Mouse (Mus musculus) midbrain, embryonic 11.5 days (tissue): ENCODE measurements around the gene Ihh. TPM values are rescaled to one million over a fixed set of nuclear protein-coding genes. Genes with fewer than 3 reads are reported as not detected.

ENCODE experiments used
- ATAC-seq: fragments of 200-750 bp; cut with Nextera tagmentation; 2 replicates; pipeline ENCODE4 v1.8.0; 2017; ENCODE audit warnings: moderate TSS enrichment, moderate library complexity; ENCODE audit not compliant: low FRiP score
- DNase-seq: peaks from one replicate; pipeline ENCODE4 v3.0.0; 2015; ENCODE audit warnings: low spot score; ENCODE audit errors: missing footprints
- H3K27ac ChIP-seq: fragments of 300-500 bp; sonication (generic); 2 replicates; pipeline ENCODE4 v1.5.1; 2014; ENCODE audit warnings: low read depth, low read length
- H3K27me3 ChIP-seq: fragments of 300-500 bp; sonication (generic); 2 replicates; pipeline ENCODE4 v1.6.1; 2014; ENCODE audit warnings: mild to moderate bottlenecking, low read length, moderate library complexity, mixed read lengths; ENCODE audit not compliant: control insufficient read depth, insufficient read depth
- H3K36me3 ChIP-seq: fragments of 300-500 bp; sonication (generic); 2 replicates; pipeline ENCODE4 v1.6.1; 2014; ENCODE audit warnings: mild to moderate bottlenecking, low read length, moderate library complexity, mixed read lengths; ENCODE audit not compliant: control insufficient read depth, insufficient read depth
- H3K4me1 ChIP-seq: fragments of 300-500 bp; sonication (generic); 2 replicates; pipeline ENCODE4 v1.6.1; 2014; ENCODE audit warnings: low read length; ENCODE audit not compliant: control insufficient read depth, insufficient read depth
- H3K4me2 ChIP-seq: fragments of 300-500 bp; sonication (generic); 2 replicates; pipeline ENCODE4 v1.6.1; 2014; ENCODE audit warnings: mild to moderate bottlenecking, moderate library complexity
- H3K4me3 ChIP-seq: fragments of 300-500 bp; sonication (generic); 2 replicates; pipeline ENCODE4 v1.5.1; 2014; ENCODE audit warnings: low read depth, low read length
- H3K9ac ChIP-seq: fragments of 300-500 bp; sonication (generic); 2 replicates; pipeline ENCODE4 v1.6.1; 2014; ENCODE audit warnings: low read length
- H3K9me3 ChIP-seq: fragments of 300-500 bp; sonication (generic); 2 replicates; pipeline ENCODE4 v1.6.1; 2016; ENCODE audit warnings: low read length; ENCODE audit not compliant: control insufficient read depth
- WGBS: fragments of 180-500 bp; shearing (Covaris S2); extraction: QIAGEN DNeasy Blood & Tissue Kit; methylation state at CpG from one replicate; pipeline ENCODE4 v1.1.7; 2014; 5-methylcytosine and 5-hydroxymethylcytosine counted together
- polyA plus RNA-seq: library from polyadenylated mRNA; unstranded; fragments of >200 nt; fragmentation: Nextera tagmentation; extraction: Ambion mirVana; gene quantifications from 2 replicates; pipeline ENCODE4 v1.2.1, GENCODE M21; 2014

Ihh gene
- 0.22 TPM in 1 of 2 replicates, not detected in the other for polyA plus RNA-seq

DNA sequence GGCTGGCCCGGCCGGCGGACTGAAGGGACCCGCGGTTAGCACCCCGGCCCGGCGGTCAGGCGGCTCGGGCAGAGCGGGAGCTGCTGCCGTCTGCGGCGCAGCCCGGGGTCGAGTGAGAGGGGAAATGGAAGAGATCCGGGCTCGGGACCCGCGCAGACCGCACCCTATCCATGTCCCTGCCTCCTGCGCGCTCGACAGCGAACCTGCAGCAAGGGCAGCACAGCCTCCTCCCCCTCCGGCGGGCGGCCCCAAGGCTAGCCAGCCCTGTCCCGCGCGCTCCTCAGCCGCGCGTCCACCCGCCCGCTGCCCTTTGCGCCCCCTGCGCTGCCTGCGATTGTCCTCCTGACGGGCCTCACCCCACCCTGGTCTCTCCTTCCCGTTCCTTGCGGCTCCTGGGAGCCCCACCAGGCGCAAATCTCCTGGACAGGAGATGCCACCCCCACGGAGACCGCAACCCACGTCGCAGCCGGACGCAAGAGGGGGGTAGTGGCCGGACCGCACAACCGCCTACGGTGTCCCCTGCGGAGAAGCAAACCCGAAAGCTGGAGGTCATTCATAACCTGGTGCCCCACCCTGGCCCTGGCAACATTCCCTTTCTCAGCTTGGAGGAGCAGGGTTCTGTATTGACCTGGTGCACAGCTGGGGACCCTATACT lies at the start of gene Ihh:
Gene Ihh (minus strand): TSS at position 117 of the 655 bp plus-strand sequence.
- WGBS, result 1% methylated on average over 48 of the region's 55 CpGs
- DNase-seq (peak; percentile 93), ATAC-seq (0 out of 2 replicates have a peak, but pooled peaks have one; percentile 6)
- peak within 1 kb of the TSS; percentile 34 for H3K4me3 ChIP-seq
- peaks cover 16% of the 10 kb centered on the region for H3K4me1 ChIP-seq
- peak within 1 kb of the TSS; percentile 51 for H3K4me2 ChIP-seq
- H3K9me3 ChIP-seq, result no peaks in the 10 kb centered on the region
- no peaks in the 10 kb centered on the region for H3K36me3 ChIP-seq
- no peak within 1 kb of the TSS for H3K9ac ChIP-seq
- H3K27me3 ChIP-seq, result peaks cover 77% of the 10 kb centered on the region
- H3K27ac ChIP-seq, result no peak within 1 kb of the TSS

DNA sequence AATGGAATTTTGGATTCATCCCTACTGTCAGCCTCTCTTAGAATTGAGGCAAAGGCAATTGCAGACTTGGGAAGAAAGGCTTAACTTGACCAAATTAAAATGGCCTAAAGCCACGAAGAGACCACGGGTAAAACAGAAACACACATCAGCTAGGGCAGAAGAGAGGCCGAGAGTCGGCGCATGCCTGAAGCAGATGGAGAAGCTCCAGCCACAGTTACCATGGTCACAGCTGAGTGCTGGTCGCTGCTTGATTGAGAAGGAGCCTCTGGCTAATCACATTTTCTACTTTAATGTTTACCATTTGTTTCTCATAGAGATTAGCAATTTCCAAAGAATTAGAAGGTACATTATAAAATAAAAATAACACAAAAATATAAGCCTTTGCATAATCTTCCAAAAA lies 49.7 kb upstream of the Ihh start:
- Histone ChIP-seq H3K4me3 (no peak overlapping the region), H3K4me1 (no peaks in the 10 kb centered on the region), H3K27me3 (no peaks in the 10 kb centered on the region), H3K4me2 (no peak overlapping the region), H3K9me3 (no peaks in the 10 kb centered on the region), H3K36me3 (no peaks in the 10 kb centered on the region), H3K27ac (no peak overlapping the region), H3K9ac (no peak overlapping the region)
- WGBS, result 72% methylated on average over 6 of the region's 6 CpGs
- ATAC-seq (no peak), DNase-seq (no peak)

DNA sequence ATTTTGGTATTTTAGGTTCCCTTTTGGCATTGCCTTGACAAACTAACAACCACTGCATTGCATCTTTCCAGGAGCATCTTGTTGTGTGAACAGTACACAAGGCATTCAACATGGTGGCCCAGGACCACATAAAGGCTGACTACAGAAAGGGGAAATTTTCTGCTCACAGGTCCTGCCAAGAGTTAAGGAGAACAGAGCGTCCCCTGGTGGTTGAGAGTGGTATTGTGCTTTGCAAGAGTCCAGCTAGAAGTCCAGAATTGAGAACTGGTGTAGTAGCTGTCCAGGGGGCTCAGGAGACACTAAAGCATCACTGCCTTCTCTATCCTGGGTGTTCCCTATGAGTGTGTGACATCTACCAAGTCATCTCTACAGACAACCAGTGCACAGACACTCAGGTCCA lies 49.0 kb upstream of the Ihh start:
- WGBS, result 0% methylated on average over 1 of the region's 1 CpGs

DNA sequence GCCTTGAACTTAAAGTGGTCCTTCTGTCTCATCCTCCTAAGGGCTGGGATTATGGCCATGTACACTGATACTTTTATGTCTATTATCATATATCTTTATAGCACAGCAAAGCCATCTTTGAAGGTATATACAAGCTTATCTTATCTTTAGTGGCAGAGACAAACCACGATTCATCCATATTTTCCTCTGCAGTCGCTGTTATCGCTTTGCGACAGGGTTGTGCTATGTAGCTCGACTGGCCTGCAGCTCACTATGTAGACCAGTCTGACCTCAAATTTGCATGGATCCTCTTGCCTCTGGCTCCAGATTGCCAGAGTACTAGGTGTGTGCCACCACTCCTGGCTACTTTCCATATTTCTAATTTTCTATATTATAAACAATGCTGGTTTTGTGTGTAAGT lies 47.7 kb upstream of the Ihh start:
- Histone ChIP-seq H3K9ac (no peak overlapping the region), H3K36me3 (no peaks in the 10 kb centered on the region), H3K27me3 (no peaks in the 10 kb centered on the region), H3K4me1 (no peaks in the 10 kb centered on the region), H3K9me3 (no peaks in the 10 kb centered on the region), H3K4me3 (no peak overlapping the region), H3K4me2 (no peak overlapping the region), H3K27ac (no peak overlapping the region)
- DNase-seq, result no peak
- ATAC-seq, result no peak
- WGBS, result 88% methylated on average over 5 of the region's 5 CpGs

More for the DNA sequence above, 49.0 kb upstream of the Ihh start:
- H3K36me3 ChIP-seq, result no peaks in the 10 kb centered on the region
- H3K4me1 ChIP-seq, result no peaks in the 10 kb centered on the region
- ATAC-seq (no peak), DNase-seq (peak; percentile 87)
- H3K9me3 ChIP-seq, result no peaks in the 10 kb centered on the region
- H3K9ac ChIP-seq, result no peak overlapping the region
- no peak overlapping the region for H3K4me3 ChIP-seq
- no peak overlapping the region for H3K4me2 ChIP-seq
- H3K27ac ChIP-seq, result no peak overlapping the region
- no peaks in the 10 kb centered on the region for H3K27me3 ChIP-seq

DNA sequence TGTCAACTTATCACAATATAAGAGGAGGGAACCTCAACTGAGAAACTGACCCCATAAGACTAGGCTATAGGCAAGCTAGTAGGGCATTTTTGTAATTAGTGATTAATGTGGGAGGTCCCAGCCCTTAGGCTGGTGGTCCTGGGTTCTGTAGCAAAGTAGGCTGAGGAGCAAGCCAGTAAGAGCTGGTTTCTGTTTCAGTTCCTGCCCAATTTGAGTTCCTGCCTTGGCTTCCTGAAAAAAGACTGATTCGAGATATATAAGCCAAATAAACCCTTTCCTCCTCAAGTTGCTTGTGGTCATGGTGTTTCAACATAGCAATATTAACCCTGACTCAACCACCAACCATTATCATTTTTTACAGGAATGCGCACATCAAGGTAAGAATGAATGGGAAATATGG lies 45.8 kb upstream of the Ihh start:
- DNase-seq, result no peak
- Histone ChIP-seq H3K4me1 (no peaks in the 10 kb centered on the region), H3K36me3 (no peaks in the 10 kb centered on the region), H3K4me2 (no peak overlapping the region), H3K9me3 (no peaks in the 10 kb centered on the region), H3K27me3 (no peaks in the 10 kb centered on the region), H3K9ac (no peak overlapping the region), H3K4me3 (no peak overlapping the region), H3K27ac (no peak overlapping the region)
- WGBS, result 84% methylated on average over 2 of the region's 2 CpGs
- no peak for ATAC-seq

DNA sequence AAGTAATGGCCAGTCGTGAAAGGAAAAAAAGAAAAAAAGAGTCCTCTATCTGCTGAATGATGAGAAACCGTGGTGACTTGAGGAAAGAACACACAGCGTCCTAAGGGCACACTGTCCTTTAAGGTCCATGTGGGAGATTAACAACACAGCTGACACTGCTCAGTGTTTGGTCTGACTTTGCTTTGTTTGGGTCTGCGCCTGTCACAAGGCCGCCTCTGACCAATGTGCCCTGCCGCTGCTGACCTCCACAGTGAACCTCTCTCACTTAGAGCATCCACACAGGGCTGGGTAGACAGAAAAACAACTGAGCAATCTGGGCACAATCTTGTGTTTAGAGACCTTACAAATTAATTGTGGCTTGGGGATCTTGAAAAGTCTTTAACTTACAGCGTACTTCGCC lies 25.5 kb upstream of the Ihh start:
- ATAC-seq (no peak), DNase-seq (no peak)
- Histone ChIP-seq H3K9me3 (no peaks in the 10 kb centered on the region), H3K27ac (no peak overlapping the region), H3K27me3 (no peaks in the 10 kb centered on the region), H3K4me3 (no peak overlapping the region), H3K9ac (no peak overlapping the region), H3K36me3 (no peaks in the 10 kb centered on the region), H3K4me1 (no peaks in the 10 kb centered on the region; the same call in 1 of the 2 replicates), H3K4me2 (no peak overlapping the region)
- WGBS, result 80% methylated on average over 8 of the region's 8 CpGs

DNA sequence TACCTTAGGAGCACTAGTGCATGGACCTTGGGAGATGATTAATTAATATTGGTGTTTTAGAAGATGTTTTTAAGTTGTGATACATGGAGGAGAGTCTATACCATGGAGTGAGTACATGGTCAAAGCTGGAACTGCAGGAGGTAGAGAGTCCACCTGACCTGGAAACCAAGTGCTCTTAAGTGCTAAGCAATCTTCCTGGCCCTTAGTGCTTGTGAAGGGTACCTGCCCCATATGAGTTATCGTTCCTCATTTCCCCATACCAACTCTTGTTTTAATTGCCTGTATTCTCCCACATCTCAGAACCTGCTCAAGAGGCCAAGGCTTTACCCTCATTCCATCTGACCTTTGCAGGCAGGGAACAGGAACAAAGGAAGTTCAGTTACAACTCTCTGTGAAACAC lies 24.5 kb upstream of the Ihh start:
- no peaks in the 10 kb centered on the region; the same call in 1 of the 2 replicates for H3K4me1 ChIP-seq
- H3K36me3 ChIP-seq, result no peaks in the 10 kb centered on the region
- no peak overlapping the region for H3K27ac ChIP-seq
- H3K27me3 ChIP-seq, result no peaks in the 10 kb centered on the region
- H3K4me3 ChIP-seq, result no peak overlapping the region
- no peaks in the 10 kb centered on the region for H3K9me3 ChIP-seq
- no peak for ATAC-seq
- no peak overlapping the region for H3K4me2 ChIP-seq
- DNase-seq, result no peak
- H3K9ac ChIP-seq, result no peak overlapping the region
- WGBS, result 92% methylated on average over 1 of the region's 1 CpGs

DNA sequence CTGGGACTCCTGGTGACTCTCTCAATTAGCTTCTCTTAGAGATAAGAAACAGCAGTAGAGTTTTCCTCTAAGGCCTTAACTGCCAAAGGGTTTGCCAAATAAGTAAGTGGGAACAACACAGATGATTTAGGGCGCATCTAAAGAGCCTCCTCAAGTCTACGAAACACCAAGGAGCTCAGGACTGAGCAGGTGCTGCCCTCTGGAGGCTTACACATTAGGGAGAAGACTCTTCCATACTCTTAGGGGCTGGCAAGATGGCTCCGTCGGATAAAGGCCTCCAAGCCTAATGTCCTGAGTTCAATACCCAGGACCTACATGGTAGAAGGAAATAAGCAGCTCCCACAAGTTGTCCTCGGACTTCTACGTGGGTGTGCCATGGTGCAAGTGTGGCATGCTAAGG lies 22.1 kb upstream of the Ihh start:
- Histone ChIP-seq H3K4me2 (no peak overlapping the region), H3K4me1 (no peaks in the 10 kb centered on the region), H3K27me3 (no peaks in the 10 kb centered on the region), H3K36me3 (no peaks in the 10 kb centered on the region), H3K4me3 (no peak overlapping the region), H3K9me3 (no peaks in the 10 kb centered on the region), H3K9ac (no peak overlapping the region), H3K27ac (no peak overlapping the region)
- ATAC-seq, result no peak
- no peak for DNase-seq
- WGBS, result 87% methylated on average over 6 of the region's 6 CpGs

DNA sequence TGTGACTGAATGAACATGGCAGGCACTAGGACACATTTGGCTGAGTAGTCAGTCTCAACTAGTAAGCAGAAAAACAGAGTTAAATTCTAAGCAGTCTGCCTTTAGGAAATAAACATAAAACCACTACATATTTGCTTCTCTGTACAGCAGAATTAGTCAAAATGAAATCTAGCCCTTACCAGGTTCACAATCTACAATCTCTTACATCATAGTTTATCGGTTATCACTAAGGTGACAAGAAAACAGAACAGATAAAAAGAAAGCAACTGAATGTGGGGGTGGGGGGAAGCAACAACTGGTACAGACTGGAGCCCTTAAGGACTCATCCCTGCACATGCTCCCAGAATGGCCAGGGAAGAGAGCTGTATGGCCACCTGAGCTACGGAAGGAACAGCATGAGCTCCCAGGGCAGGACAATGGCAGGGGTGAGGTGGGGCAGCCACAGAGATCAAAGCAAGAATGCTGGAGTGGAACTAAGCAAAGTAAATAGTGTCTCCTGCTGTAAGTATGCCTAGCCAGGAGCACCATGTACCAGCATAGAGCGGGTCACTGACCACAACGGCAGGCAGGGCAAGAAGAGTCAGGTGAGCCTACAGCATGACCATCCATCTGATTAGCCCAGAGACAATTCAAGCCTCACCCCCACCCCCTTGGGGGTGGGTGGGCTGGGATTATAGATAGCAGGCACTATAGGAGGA lies 20.0 kb upstream of the Ihh start:
- WGBS, result 59% methylated on average over 4 of the region's 4 CpGs
- Histone ChIP-seq H3K4me1 (no peaks in the 10 kb centered on the region), H3K4me3 (no peak overlapping the region), H3K9ac (no peak overlapping the region), H3K9me3 (no peaks in the 10 kb centered on the region), H3K4me2 (no peak overlapping the region), H3K27ac (no peak overlapping the region), H3K36me3 (no peaks in the 10 kb centered on the region), H3K27me3 (no peaks in the 10 kb centered on the region)
- no peak for DNase-seq
- no peak for ATAC-seq
